Mouse (Mus musculus) olfactory bulb, adult 2 months (tissue): ENCODE results near the gene Lgi4.

Experiments
- CTCF ChIP-seq: fragments of 200-500 bp; IDR thresholded peaks from 2 replicates; pipeline ENCODE4 v1.5.1; 2012; ENCODE audit warnings: low read depth, mild to moderate bottlenecking, low read length, moderate library complexity; ENCODE audit not compliant: insufficient read depth
- POLR2A ChIP-seq: fragments of 200-500 bp; IDR thresholded peaks from 2 replicates; pipeline ENCODE4 v1.6.1; 2012; ENCODE audit warnings: mild to moderate bottlenecking, low read depth, low read length, moderate library complexity; ENCODE audit not compliant: insufficient read depth

- TF ChIP-seq CTCF, result no peak
- TF ChIP-seq POLR2A, result no peak
These were observed 25.6 kb upstream of the Lgi4 start for GRCm38 (mm10) chr7:31033409-31034165.
